Mouse (Mus musculus): ENCODE measurements around the gene Gm20388.

Gm20388 gene

GRCm38 (mm10) chr8:121990506-121991255, 2080.0 kb downstream of the Gm20388 start:
- no peak for DNase-seq (ENCODE audit: low spot score in 2 of 2)

GRCm38 (mm10) chr8:121991611-121992010, 2081.0 kb downstream of the Gm20388 start:
- no peak for DNase-seq (ENCODE audit: low spot score in 2 of 2)

GRCm38 (mm10) chr8:121992911-121993310, 2082.3 kb downstream of the Gm20388 start:
- no peak for DNase-seq (ENCODE audit: low spot score in 2 of 2)

GRCm38 (mm10) chr8:121995112-121995511, 2084.5 kb downstream of the Gm20388 start:
- no peak for DNase-seq (ENCODE audit: low spot score in 2 of 2)

GRCm38 (mm10) chr8:121995895-121996294, 2085.3 kb downstream of the Gm20388 start:
- no peak for DNase-seq (ENCODE audit: low spot score in 2 of 2)

- no peak for DNase-seq (ENCODE audit: low spot score in 2 of 2)
Observed at GRCm38 (mm10) chr8:121998631-121999030, 2088.0 kb downstream of the Gm20388 start.

- no peak for DNase-seq (ENCODE audit: low spot score in 2 of 2)
Observed at GRCm38 (mm10) chr8:121999211-121999610, 2088.6 kb downstream of the Gm20388 start.

- DNase-seq (ENCODE audit: low spot score in 2 of 2), result no peak
Observed at GRCm38 (mm10) chr8:122001339-122002115, 2090.9 kb downstream of the Gm20388 start.

GRCm38 (mm10) chr8:122003646-122004045, 2093.0 kb downstream of the Gm20388 start:
- DNase-seq (ENCODE audit: low spot score in 2 of 2), result no peak

- no peak for DNase-seq (ENCODE audit: low spot score in 2 of 2)
Observed at GRCm38 (mm10) chr8:122004131-122004530, 2093.5 kb downstream of the Gm20388 start.

- no peak for DNase-seq (ENCODE audit: low spot score in 2 of 2)
Observed at GRCm38 (mm10) chr8:122005422-122006204, 2095.0 kb downstream of the Gm20388 start.

GRCm38 (mm10) chr8:122006688-122007484, 2096.2 kb downstream of the Gm20388 start:
- DNase-seq (ENCODE audit: low spot score in 2 of 2), result no peak

- no peak for DNase-seq (ENCODE audit: low spot score in 2 of 2)
Observed at GRCm38 (mm10) chr8:122008395-122008794, 2097.8 kb downstream of the Gm20388 start.

GRCm38 (mm10) chr8:122010638-122011037, 2100.0 kb downstream of the Gm20388 start:
- DNase-seq (ENCODE audit: low spot score in 2 of 2), result no peak

- DNase-seq (ENCODE audit: low spot score in 2 of 2), result no peak
Observed at GRCm38 (mm10) chr8:122011066-122011588, 2100.5 kb downstream of the Gm20388 start.

GRCm38 (mm10) chr8:122014606-122015005, 2104.0 kb downstream of the Gm20388 start:
- DNase-seq (ENCODE audit: low spot score in 2 of 2), result no peak

- DNase-seq (ENCODE audit: low spot score in 2 of 2), result no peak
Observed at GRCm38 (mm10) chr8:122018046-122018831, 2107.6 kb downstream of the Gm20388 start.

GRCm38 (mm10) chr8:122019162-122019561, 2108.5 kb downstream of the Gm20388 start:
- DNase-seq (ENCODE audit: low spot score in 2 of 2), result no peak

- no peak for DNase-seq (ENCODE audit: low spot score in 2 of 2)
Observed at GRCm38 (mm10) chr8:122020050-122020771, 2109.6 kb downstream of the Gm20388 start.

- DNase-seq (ENCODE audit: low spot score in 2 of 2), result no peak
Observed at GRCm38 (mm10) chr8:122021725-122022124, 2111.1 kb downstream of the Gm20388 start.

Data from frontal cortex, postnatal 25 days (tissue).